Comparison of ENCODE assay signal across 12 mouse cellular contexts in the genomic region with DNA sequence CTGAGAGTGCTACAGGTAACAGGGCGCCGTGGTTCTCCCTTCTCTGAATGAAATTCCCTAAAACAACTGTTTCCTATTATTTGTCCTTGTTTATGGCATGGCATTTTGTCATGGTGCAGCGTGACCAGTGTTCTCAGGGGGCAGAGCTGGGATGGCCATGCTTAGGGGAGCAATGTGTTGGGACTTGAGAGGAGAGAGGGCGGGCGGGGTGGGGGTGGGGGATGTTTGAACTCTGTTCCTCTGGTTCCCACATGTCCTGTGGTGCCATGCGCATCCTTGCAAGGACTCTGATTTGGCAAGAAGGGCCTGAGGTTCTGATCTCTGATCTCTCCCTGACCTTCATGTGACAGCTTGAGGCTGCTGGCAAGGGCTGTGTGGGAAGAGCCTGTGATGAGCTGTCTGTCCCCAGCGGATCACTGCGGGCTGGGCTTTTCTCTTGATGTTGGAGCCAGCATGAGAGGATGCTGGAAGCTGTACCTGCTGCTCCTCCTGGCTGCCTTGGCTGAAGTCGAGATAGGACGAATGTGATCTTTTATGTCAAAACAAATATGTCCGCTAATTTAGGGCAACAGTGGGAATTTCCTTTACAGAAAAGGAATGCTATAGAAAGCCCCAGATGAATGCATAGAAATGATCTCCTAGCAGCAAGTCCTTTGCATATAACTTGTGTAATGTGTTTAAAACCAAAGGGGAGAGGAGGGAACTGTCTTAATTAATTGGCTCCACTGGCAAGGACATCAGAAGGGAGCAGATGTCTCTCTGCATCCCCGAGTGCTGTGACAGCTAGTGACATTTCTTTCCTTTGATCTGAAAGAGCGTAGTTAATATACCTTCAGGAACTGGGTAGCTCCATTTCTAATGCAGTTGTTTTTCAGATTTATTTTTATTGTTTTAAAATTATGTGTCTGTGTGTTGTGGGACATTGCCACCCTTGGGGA.
DNase-seq lines count a peak whose midpoint lies in the region; ATAC-seq and TF ChIP-seq lines count a peak whose summit lies in the region.
"Had no signal": no experiment of that assay in that cellular context is flagged by ENCODE, and none has a peak within 500 bp of the region (broad histone marks: within the 10 kb centered on the region; RNA-seq: fewer than 3 reads in every experiment).

No protein-coding gene starts in this region.

- H3K4me2 ChIP-seq in forebrain, embryonic 14.5 days (ENCODE audit: low read length), result no peak overlapping the region
- no peak overlapping the region for H3K4me2 ChIP-seq in kidney, embryonic 14.5 days (replicated peaks; ENCODE audit: low read depth, low read length)
- H3K4me2 ChIP-seq: heart, embryonic 15.5 days had no signal

- H3K4me3 ChIP-seq in lung, adult 2 months (replicated peaks; ENCODE audit: extremely low read depth, low read depth, low read length), result no peak overlapping the region
- no peak overlapping the region for H3K4me3 ChIP-seq in forebrain, embryonic 14.5 days (ENCODE audit: low read depth, low read length)
- H3K4me3 ChIP-seq in kidney, embryonic 14.5 days (ENCODE audit: low read length), result no peak overlapping the region
- H3K4me3 ChIP-seq: heart, embryonic 15.5 days; megakaryocyte, embryonic 14.5 days had no signal

- 75% methylated on average over 13 of the region's 13 CpGs for WGBS in lung, adult 2 months
- WGBS in forebrain, embryonic 14.5 days, result 64% methylated on average over 13 of the region's 13 CpGs
- 70% methylated on average over 13 of the region's 13 CpGs for WGBS in kidney, embryonic 14.5 days

- no peak for TF ChIP-seq CTCF in lung, adult 2 months (IDR thresholded peaks at IDR 0.05; ENCODE audit: insufficient read depth, low read length)

- H3K4me1 ChIP-seq in lung, adult 2 months (ENCODE audit: control insufficient read depth, insufficient read depth, low read length), result no peaks in the 10 kb centered on the region
- peaks cover 3% of the 10 kb centered on the region; the same call in 1 of the 2 replicates for H3K4me1 ChIP-seq in forebrain, embryonic 14.5 days (ENCODE audit: control insufficient read depth, insufficient read depth, low read length)
- H3K4me1 ChIP-seq in kidney, embryonic 14.5 days (ENCODE audit: control insufficient read depth, insufficient read depth, low read length), result no peaks in the 10 kb centered on the region
- H3K4me1 ChIP-seq: heart, embryonic 15.5 days; megakaryocyte, embryonic 14.5 days had no signal

- peak; percentile 86 for ATAC-seq in forebrain, embryonic 14.5 days
- ATAC-seq in kidney, embryonic 14.5 days (ENCODE audit: low FRiP score, low TSS enrichment), result no peak; the same call in 1 of the 2 replicates

- H3K27ac ChIP-seq in forebrain, embryonic 14.5 days (ENCODE audit: low read depth, low read length), result no peak overlapping the region
- H3K27ac ChIP-seq in kidney, embryonic 14.5 days (ENCODE audit: low read depth, low read length), result no peak overlapping the region
- H3K27ac ChIP-seq: heart, embryonic 15.5 days had no signal

- no peak for TF ChIP-seq POLR2A in lung, adult 2 months (IDR thresholded peaks at IDR 0.05; ENCODE audit: borderline replicate concordance, extremely low read depth, low read depth, low read length)

- H3K36me3 ChIP-seq in forebrain, embryonic 14.5 days (ENCODE audit: control insufficient read depth, insufficient read depth, low read length), result no peaks in the 10 kb centered on the region
- no peaks in the 10 kb centered on the region for H3K36me3 ChIP-seq in kidney, embryonic 14.5 days (ENCODE audit: control insufficient read depth, insufficient read depth, low read length)
- H3K36me3 ChIP-seq: heart, embryonic 15.5 days had no signal

- no peak overlapping the region for H3K9ac ChIP-seq in forebrain, embryonic 14.5 days (ENCODE audit: low read length)
- H3K9ac ChIP-seq in kidney, embryonic 14.5 days (ENCODE audit: low read depth, low read length), result no peak overlapping the region
- H3K9ac ChIP-seq: heart, embryonic 15.5 days had no signal

- no peaks in the 10 kb centered on the region for H3K27me3 ChIP-seq in forebrain, embryonic 14.5 days (replicated peaks; ENCODE audit: control insufficient read depth, insufficient read depth, low read length)
- H3K27me3 ChIP-seq in kidney, embryonic 14.5 days (ENCODE audit: control insufficient read depth, insufficient read depth, low read length), result no peaks in the 10 kb centered on the region
- H3K27me3 ChIP-seq: CH12.LX; heart, embryonic 15.5 days; megakaryocyte, embryonic 14.5 days had no signal

- H3K9me3 ChIP-seq in forebrain, embryonic 14.5 days (replicated peaks; ENCODE audit: control insufficient read depth, low read length), result no peaks in the 10 kb centered on the region
- peaks cover 7% of the 10 kb centered on the region; the same call in 1 of the 2 replicates for H3K9me3 ChIP-seq in kidney, embryonic 14.5 days (ENCODE audit: control insufficient read depth, low read length)
- H3K9me3 ChIP-seq: heart, embryonic 15.5 days had no signal

- peak; percentile 25 to 26 for DNase-seq in lung, adult 18-20 months
- no peak for DNase-seq in lung, adult 2 months
- peak; percentile 79 for DNase-seq in forebrain, embryonic 14.5 days (ENCODE audit: low spot score)
- peak; percentile 39 for DNase-seq in lung, postnatal 14 days
- DNase-seq in layer of hippocampus, postnatal 25 days (ENCODE audit: extremely low spot score in 1 of 2, low spot score in 1 of 2), result no peak
- no peak for DNase-seq in thymus, postnatal 0 days (ENCODE audit: low spot score)
- DNase-seq in thymus, postnatal 14 days, result no peak
- DNase-seq: kidney, postnatal 14 days had no signal

Comparison
In these comparisons a context has a peak if more than half of its experiments do, and no peak if none do; other contexts are left out.
1. DNase-seq: peak in lung, adult 18-20 months (2 of 2), forebrain, embryonic 14.5 days (single experiment) and lung, postnatal 14 days (single experiment); none in lung, adult 2 months (single experiment), layer of hippocampus, postnatal 25 days (0 of 2), thymus, postnatal 0 days (single experiment) and thymus, postnatal 14 days (single experiment).